Mouse (Mus musculus) embryonic facial prominence, embryonic 15.5 days (tissue): ENCODE data around the gene Foxc1. TPM values are rescaled to one million over a fixed set of nuclear protein-coding genes. Genes with fewer than 3 reads are reported as not detected.

Experiments
- ATAC-seq: fragments of 200-750 bp; cut with Nextera tagmentation; 2 replicates; pipeline ENCODE4 v1.8.0; 2017; ENCODE audit warnings: low read depth, moderate TSS enrichment; ENCODE audit not compliant: insufficient number of reproducible peaks, low FRiP score, low TSS enrichment
- H3K27ac ChIP-seq: fragments of 300-500 bp; sonication (generic); replicated peaks from 2 replicates; pipeline ENCODE4 v1.5.1; 2015; ENCODE audit warnings: mild to moderate bottlenecking, inconsistent platforms
- H3K27me3 ChIP-seq: fragments of 300-500 bp; sonication (generic); 2 replicates; pipeline ENCODE4 v1.6.1; 2015; ENCODE audit warnings: inconsistent platforms
- H3K36me3 ChIP-seq: fragments of 300-500 bp; sonication (generic); 2 replicates; pipeline ENCODE4 v1.6.1; 2015; ENCODE audit warnings: mild to moderate bottlenecking, inconsistent platforms
- H3K4me1 ChIP-seq: fragments of 300-500 bp; sonication (generic); 2 replicates; pipeline ENCODE4 v1.6.1; 2015; ENCODE audit warnings: inconsistent platforms
- H3K4me2 ChIP-seq: fragments of 300-500 bp; sonication (generic); replicated peaks from 2 replicates; pipeline ENCODE4 v1.6.1; 2015; ENCODE audit warnings: mild to moderate bottlenecking, inconsistent platforms
- H3K4me3 ChIP-seq: fragments of 300-500 bp; sonication (generic); replicated peaks from 2 replicates; pipeline ENCODE4 v1.5.1; 2015; ENCODE audit warnings: mild to moderate bottlenecking, inconsistent platforms
- H3K9ac ChIP-seq: fragments of 300-500 bp; sonication (generic); 2 replicates; pipeline ENCODE4 v1.6.1; 2015; ENCODE audit warnings: inconsistent platforms
- H3K9me3 ChIP-seq: fragments of 300-500 bp; sonication (generic); replicated peaks from 2 replicates; pipeline ENCODE4 v1.6.1; 2016; ENCODE audit warnings: inconsistent platforms
- WGBS: fragments of 180-500 bp; shearing (Covaris S2); methylation state at CpG from one replicate; pipeline ENCODE4 v1.1.7; 2015; 5-methylcytosine and 5-hydroxymethylcytosine counted together
- polyA plus RNA-seq: library from polyadenylated mRNA; unstranded; fragments of >200 nt; fragmentation: Nextera tagmentation; extraction: Ambion mirVana; gene quantifications from 2 replicates; pipeline ENCODE4 v1.2.1, GENCODE M21; 2015

The Foxc1 gene
- polyA plus RNA-seq, result 1.8 and 2.0 TPM in 2 replicates

DNA sequence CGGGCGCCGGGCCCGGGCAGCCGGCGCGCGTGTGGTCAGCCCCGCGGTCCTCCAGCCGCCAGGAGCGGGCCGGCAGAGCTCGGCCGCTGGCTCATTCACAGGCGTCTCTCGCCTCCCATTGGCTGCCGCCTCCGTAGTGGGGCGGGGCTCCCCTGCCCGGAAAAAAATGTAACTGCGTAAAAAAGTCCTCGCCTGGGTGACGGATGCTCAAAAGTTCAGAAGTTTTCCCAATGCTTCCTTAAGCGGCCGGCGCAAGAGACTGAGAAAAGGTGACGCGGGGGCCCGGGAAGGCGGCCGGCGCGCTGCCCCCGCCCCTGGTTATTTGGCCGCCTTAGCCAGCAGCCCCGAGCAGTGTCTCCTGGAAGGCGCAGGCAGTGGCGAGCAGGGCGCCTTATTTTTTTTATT, at the start of gene Foxc1:
Foxc1 (plus strand) TSS at position 206 of the 405 bp plus-strand sequence.
- H3K9me3 ChIP-seq, result no peaks in the 10 kb centered on the region
- peak within 1 kb of the TSS; percentile 89 for H3K4me2 ChIP-seq
- peaks cover 76% of the 10 kb centered on the region for H3K27me3 ChIP-seq
- peak within 1 kb of the TSS; percentile 86 for H3K27ac ChIP-seq
- ATAC-seq, result peak; percentile 88
- H3K4me1 ChIP-seq, result peaks cover 52% of the 10 kb centered on the region
- H3K4me3 ChIP-seq, result peak within 1 kb of the TSS; percentile 61
- WGBS, result under 1% methylated on average over 40 of the region's 40 CpGs
- H3K9ac ChIP-seq, result peak within 1 kb of the TSS; percentile 57
- H3K36me3 ChIP-seq, result no peaks in the 10 kb centered on the region

GRCm38 (mm10) chr13:31760411-31760810, 46.0 kb upstream of the Foxc1 start:
- no peak for ATAC-seq
- WGBS, result 44% methylated on average over 4 of the region's 4 CpGs
- Histone ChIP-seq H3K9ac (no peak overlapping the region), H3K27ac (no peak overlapping the region), H3K27me3 (no peaks in the 10 kb centered on the region), H3K4me3 (no peak overlapping the region), H3K9me3 (no peaks in the 10 kb centered on the region), H3K4me1 (0 out of 2 replicates have a peak, but pooled peaks cover 4% of the 10 kb centered on the region), H3K4me2 (no peak overlapping the region), H3K36me3 (no peaks in the 10 kb centered on the region)

GRCm38 (mm10) chr13:31761057-31761456, 45.4 kb upstream of the Foxc1 start:
- no peak overlapping the region for H3K27ac ChIP-seq
- no peak overlapping the region for H3K9ac ChIP-seq
- no peaks in the 10 kb centered on the region for H3K36me3 ChIP-seq
- no peak overlapping the region for H3K4me3 ChIP-seq
- H3K4me1 ChIP-seq, result 0 out of 2 replicates have a peak, but pooled peaks cover 4% of the 10 kb centered on the region
- ATAC-seq, result no peak; the same call in 1 of the 2 replicates
- WGBS, result 57% methylated on average over 4 of the region's 4 CpGs
- no peaks in the 10 kb centered on the region for H3K9me3 ChIP-seq
- no peak overlapping the region for H3K4me2 ChIP-seq
- H3K27me3 ChIP-seq, result no peaks in the 10 kb centered on the region

DNA sequence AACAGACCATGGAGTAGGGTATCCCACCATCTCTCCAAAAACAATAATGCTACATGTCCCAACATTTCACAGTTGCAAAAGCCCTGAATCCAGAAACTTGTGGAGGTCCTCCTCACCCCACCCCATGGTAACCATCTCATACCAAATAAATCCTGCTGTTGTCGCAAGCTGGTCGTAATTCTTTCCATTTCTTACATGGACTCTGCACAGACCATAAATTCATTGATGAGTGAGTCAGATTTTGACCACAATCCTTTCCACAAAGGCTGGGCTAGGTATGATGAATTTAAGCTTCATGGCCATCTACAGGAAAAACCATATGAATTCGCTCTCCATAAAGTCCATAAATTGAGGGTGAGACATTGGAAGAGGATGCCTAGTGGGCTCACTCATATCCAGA, 42.0 kb upstream of the Foxc1 start:
- H3K4me2 ChIP-seq, result no peak overlapping the region
- 84% methylated on average over 3 of the region's 3 CpGs for WGBS
- no peak for ATAC-seq
- H3K27me3 ChIP-seq, result no peaks in the 10 kb centered on the region
- H3K4me1 ChIP-seq, result 0 out of 2 replicates have a peak, but pooled peaks cover 4% of the 10 kb centered on the region
- no peak overlapping the region for H3K9ac ChIP-seq
- no peaks in the 10 kb centered on the region for H3K9me3 ChIP-seq
- H3K4me3 ChIP-seq, result no peak overlapping the region
- no peak overlapping the region for H3K27ac ChIP-seq
- no peaks in the 10 kb centered on the region for H3K36me3 ChIP-seq

- H3K4me1 ChIP-seq, result no peaks in the 10 kb centered on the region
- no peaks in the 10 kb centered on the region for H3K36me3 ChIP-seq
- H3K9ac ChIP-seq, result no peak overlapping the region
- H3K9me3 ChIP-seq, result no peaks in the 10 kb centered on the region
- H3K4me2 ChIP-seq, result no peak overlapping the region
- no peak overlapping the region for H3K4me3 ChIP-seq
- no peaks in the 10 kb centered on the region for H3K27me3 ChIP-seq
- 84% methylated on average over 2 of the region's 2 CpGs for WGBS
- ATAC-seq, result no peak
- no peak overlapping the region for H3K27ac ChIP-seq
Measured at GRCm38 (mm10) chr13:31765564-31765963, 40.9 kb upstream of the Foxc1 start.

- Histone ChIP-seq H3K9me3 (no peaks in the 10 kb centered on the region), H3K4me2 (no peak overlapping the region), H3K27me3 (no peaks in the 10 kb centered on the region), H3K4me1 (no peaks in the 10 kb centered on the region), H3K9ac (no peak overlapping the region), H3K36me3 (no peaks in the 10 kb centered on the region), H3K4me3 (no peak overlapping the region), H3K27ac (no peak overlapping the region)
- ATAC-seq, result no peak
- WGBS, result 70% methylated on average over 5 of the region's 5 CpGs
Measured at GRCm38 (mm10) chr13:31772882-31773281, 33.6 kb upstream of the Foxc1 start.

DNA sequence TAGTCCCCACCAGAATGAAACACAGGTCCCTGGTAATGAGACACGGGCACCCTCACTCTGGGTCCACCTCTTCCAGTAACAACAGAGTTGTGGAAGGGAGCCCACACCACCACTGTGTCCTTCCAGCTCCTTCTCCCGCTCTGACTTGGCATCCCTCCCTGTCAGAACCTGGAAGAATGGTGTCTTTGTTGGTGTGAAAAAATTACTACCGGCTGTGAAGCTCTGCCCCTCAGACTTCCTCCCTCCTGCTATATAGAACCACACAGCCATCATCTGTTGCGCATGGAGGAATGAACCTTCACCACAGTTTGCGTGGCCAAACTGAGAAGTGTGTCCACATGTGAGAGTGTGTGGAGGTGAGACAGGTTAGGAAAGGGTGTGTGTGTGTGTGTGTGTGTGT, 30.7 kb upstream of the Foxc1 start:
- Histone ChIP-seq H3K36me3 (no peaks in the 10 kb centered on the region), H3K27me3 (no peaks in the 10 kb centered on the region), H3K4me2 (no peak overlapping the region), H3K4me3 (no peak overlapping the region), H3K27ac (no peak overlapping the region), H3K4me1 (0 out of 2 replicates have a peak, but pooled peaks cover 3% of the 10 kb centered on the region), H3K9ac (no peak overlapping the region), H3K9me3 (no peaks in the 10 kb centered on the region)
- WGBS, result 46% methylated on average over 5 of the region's 5 CpGs
- ATAC-seq, result no peak

DNA sequence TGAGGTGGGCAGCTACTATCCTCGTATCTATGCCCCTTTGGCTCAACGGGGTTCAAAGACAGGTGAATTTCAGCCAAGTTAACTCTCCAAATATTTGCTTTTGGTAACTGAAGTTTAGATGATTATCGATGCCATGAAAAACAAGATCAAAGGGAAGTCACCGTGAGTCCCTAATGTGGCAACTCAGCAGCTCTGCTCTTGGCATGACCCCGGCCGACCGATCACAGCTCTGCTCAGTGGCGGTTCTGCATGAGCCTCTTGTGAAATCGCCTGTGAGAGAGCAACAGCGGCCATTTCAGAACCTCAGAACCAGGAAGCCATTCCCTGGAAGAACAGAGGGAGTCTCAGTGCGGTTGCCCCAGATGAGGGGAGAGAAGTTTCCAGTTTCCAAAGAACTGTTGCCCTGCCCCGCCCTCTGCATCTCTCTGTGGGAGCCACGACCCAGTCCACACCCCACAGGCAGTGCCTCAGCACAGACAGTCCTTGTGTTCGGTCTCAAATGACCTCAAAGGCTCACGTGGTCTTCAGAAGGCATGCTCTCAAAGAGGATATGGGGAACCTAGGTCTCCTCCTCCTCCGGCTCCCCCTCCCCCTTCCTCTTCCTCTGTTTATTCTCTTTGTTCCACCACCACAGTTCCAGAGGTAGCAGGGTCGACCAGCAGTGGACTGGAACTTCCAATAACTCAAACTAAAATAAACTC, 27.0 kb upstream of the Foxc1 start:
- no peaks in the 10 kb centered on the region for H3K36me3 ChIP-seq
- H3K4me1 ChIP-seq, result 0 out of 2 replicates have a peak, but pooled peaks cover 3% of the 10 kb centered on the region
- ATAC-seq, result no peak
- 63% methylated on average over 17 of the region's 17 CpGs for WGBS
- H3K9me3 ChIP-seq, result no peaks in the 10 kb centered on the region
- no peak overlapping the region for H3K27ac ChIP-seq
- no peak overlapping the region for H3K4me3 ChIP-seq
- no peak overlapping the region for H3K4me2 ChIP-seq
- no peak overlapping the region for H3K9ac ChIP-seq
- no peaks in the 10 kb centered on the region for H3K27me3 ChIP-seq

DNA sequence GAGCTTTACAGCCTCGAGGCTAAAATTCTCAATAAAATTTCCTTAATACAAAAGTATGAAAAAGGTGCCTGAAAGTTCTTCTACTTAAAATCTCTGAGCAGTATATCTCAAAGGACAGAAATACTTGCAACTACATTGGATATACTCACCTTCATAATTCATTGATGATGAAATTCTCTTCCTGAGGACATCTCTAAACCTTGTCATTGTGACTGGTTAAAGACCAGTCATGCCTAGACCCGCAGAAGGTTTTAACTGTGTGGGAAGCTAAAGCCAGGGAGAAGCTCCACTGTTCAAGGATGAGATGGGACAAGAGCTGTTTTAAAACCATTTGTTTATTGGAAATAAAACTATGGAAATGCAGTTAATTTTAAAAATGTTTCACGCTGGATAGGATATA, 26.1 kb upstream of the Foxc1 start:
- 90% methylated on average over 3 of the region's 3 CpGs for WGBS
- Histone ChIP-seq H3K9me3 (no peaks in the 10 kb centered on the region), H3K4me3 (no peak overlapping the region), H3K27ac (no peak overlapping the region), H3K27me3 (no peaks in the 10 kb centered on the region), H3K4me1 (0 out of 2 replicates have a peak, but pooled peaks cover 3% of the 10 kb centered on the region), H3K36me3 (no peaks in the 10 kb centered on the region), H3K9ac (no peak overlapping the region), H3K4me2 (no peak overlapping the region)
- ATAC-seq, result no peak

DNA sequence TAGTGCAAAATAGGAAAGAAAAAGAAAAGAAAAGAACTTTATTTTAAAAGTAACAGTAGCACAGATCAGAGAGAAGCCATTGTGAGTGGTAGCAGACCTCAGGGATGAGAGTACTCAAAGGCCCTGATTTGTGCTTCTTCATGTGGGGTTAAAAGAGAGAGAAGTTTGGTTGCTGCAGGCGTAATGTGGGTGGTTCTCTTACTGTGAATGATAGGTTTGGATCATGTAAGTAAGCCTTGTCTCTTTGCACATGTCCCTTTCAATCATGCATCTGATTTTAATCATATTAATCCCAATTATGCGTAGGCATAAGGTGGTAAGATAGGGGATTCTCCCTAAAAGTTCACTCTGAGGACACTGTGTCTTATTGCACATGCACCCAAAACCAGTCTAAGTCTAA, 24.4 kb upstream of the Foxc1 start:
- 75% methylated on average over 2 of the region's 2 CpGs for WGBS
- no peak for ATAC-seq
- H3K4me3 ChIP-seq, result no peak overlapping the region
- no peak overlapping the region for H3K9ac ChIP-seq
- no peaks in the 10 kb centered on the region for H3K9me3 ChIP-seq
- no peak overlapping the region for H3K27ac ChIP-seq
- H3K4me1 ChIP-seq, result 0 out of 2 replicates have a peak, but pooled peaks cover 3% of the 10 kb centered on the region
- no peak overlapping the region for H3K4me2 ChIP-seq
- H3K27me3 ChIP-seq, result no peaks in the 10 kb centered on the region
- no peaks in the 10 kb centered on the region for H3K36me3 ChIP-seq

GRCm38 (mm10) chr13:31784757-31785156, 21.7 kb upstream of the Foxc1 start:
- no peak overlapping the region for H3K4me3 ChIP-seq
- ATAC-seq, result no peak
- no peak overlapping the region for H3K27ac ChIP-seq
- no peak overlapping the region for H3K9ac ChIP-seq
- H3K27me3 ChIP-seq, result no peaks in the 10 kb centered on the region
- no peaks in the 10 kb centered on the region for H3K36me3 ChIP-seq
- no peaks in the 10 kb centered on the region for H3K4me1 ChIP-seq
- H3K9me3 ChIP-seq, result no peaks in the 10 kb centered on the region
- H3K4me2 ChIP-seq, result no peak overlapping the region
- 60% methylated on average over 7 of the region's 7 CpGs for WGBS
